Mouse (Mus musculus): ENCODE results near the gene 2510009E07Rik. TPM values are rescaled to one million over a fixed set of nuclear protein-coding genes. Genes with fewer than 3 reads are reported as not detected.

The 2510009E07Rik gene
- polyA plus RNA-seq, 2 experiments from 2014 or later, result 3.4 to 3.8 TPM

DNA sequence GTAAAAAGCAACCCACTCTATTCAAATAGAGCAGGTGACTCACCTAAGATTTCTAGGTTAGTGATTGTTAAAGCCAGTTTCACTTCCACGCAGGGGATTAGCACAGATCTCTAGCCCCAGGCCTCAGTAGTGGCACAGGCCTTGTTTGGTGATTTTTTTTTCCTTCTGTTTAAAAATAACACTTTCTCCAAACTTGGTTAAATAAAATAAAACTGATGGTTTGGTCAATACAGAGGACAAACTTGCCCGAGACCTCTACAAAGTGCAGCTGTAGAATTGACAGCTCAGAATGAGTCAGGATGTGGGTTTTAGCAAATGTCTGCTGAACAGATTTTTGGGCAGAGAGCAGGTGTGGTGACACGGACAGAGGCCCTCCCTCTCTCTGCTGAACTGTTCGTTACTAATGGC is 62.6 kb downstream of the 2510009E07Rik start:
- peak; percentile 89 for ATAC-seq

DNA sequence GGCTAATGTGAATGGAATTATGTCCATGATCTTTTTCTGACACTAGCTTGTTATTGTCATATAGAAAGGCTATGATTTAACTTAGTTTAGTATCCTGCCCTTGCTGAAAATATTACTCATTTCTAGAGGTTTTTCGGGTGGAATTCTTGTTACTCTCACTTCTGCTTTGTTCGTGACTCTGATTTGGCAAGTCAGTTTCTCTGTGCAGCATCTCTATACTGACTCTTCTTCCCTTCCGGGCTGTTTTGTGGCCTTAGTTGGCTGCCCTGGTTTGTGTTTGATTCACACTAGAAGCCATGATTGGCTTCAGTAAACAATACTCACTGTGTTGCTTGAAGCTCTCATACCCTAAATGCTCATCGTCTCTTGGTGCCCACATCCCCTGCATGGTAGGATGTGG is 63.9 kb downstream of the 2510009E07Rik start:
- no peak for ATAC-seq

DNA sequence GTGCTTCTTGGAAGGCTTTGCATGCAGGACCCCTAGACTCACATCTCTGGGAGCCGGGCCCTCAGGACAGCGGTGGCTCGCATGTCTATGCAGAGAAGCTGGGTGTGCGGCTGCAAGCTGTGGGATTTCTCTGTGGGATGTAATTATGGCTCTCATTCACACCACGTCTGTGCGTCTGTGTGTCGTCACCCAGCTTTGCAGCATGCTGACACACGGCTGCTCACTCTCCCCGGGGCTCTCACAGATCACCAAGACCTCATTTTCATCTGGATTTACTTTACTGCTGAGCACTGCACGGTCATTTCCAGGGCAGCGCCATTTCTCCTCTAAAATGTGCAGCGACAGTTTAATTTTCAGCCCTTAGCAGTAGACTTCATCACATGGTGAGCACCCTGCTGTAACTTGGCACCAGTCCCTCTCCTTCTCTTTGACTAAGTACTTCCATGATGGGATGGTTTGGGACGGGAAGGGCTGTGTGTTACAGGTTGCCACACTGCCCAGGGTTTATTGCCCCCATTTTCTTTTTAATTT is 66.3 kb downstream of the 2510009E07Rik start:
- no peak for ATAC-seq

DNA sequence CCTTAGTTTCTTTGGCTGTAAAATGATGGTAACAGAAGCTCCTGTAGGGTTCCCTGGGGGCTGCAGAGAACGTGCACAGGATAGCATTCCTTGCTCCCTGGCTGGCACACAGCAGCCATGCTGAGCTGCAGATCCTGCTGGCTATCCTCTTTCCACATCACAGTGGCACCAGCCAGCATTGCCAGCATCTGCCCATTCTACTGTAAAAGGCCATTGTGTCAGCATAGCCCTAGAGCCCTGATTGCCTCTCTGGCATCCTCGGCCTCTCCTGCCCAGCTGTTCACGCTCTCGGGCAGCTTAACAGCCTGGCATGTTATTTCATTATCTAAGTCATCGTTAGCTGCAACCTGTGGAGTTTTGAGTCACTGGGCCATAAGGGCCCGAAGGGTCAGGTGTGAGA is 67.2 kb downstream of the 2510009E07Rik start:
- ATAC-seq, result no peak

DNA sequence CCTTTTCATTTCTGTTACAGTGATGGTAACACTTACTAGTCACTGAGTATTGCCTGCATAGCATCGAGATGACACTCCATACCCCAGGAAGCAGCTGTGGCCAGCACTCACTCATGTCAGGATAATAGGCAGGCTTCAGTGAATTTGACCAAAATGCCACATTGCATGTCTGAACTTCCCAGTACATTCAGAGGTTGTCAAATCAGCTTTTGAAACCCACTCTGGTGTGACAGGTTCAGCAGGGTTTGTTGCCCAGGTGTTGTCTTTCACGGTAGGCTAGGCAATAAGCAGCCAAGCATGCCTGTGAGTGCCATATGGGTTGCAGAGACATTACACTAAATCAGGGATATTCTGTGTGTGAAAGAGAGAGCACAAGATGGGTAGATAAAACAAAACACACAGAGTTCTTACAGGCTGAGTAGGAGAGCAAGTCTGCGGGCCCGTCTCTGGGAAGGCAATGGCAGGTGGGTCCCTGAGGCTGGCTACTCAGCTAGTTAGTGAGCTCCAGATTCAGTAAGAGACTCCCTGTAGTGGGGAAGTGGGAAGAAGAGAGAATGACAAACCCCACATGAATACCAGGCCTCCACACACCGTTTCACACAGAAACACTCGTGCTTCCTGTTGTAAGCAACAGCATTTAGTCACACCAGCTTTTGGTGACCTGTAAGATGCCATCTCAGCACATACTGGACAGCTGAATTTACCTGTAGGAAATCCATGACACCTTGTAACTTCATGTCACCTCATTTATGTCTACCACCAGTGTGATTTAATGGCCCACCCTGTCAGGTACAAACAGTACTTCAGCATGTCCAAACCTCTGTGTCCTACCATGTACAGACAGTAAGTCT is 68.5 kb downstream of the 2510009E07Rik start:
- ATAC-seq, result no peak

DNA sequence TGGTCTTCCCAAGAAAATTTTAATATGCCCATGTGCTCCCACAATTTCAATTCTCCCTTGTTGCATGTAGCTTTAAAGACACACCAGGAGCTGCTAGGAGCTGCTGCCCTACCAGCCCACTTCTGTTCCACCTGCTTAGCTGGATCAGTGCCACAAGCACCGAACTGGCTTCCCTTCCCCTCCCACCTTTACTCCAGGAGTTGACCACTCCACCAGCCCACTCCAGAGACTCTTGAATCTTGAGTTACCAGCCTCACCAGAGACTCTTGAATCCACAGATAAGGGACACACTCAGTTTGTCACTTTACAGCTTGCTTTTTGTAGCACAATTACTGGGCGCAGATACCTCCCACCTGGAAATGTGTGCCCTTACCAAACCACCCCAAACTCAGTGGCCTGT is 73.8 kb downstream of the 2510009E07Rik start:
- no peak for ATAC-seq

DNA sequence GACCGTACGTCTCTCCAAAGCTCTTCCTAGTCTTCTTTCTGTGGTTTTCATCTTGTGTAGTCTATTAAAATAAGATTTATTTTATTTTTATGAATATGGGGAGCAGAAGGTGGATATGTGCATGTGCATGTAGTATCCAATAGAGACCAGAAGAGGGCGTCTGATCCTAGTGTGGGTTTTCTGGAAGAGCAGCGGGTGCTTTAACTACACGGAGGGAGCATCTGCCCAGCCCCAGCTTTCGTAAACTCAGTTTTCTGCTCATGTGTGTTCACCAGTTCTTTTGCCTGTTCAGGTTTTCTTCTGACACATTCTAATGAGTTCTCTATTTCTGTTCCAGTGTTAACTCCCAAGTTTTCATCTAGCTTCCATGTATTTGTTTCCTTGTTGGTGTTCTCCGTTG is 78.7 kb downstream of the 2510009E07Rik start:
- ATAC-seq, result no peak

DNA sequence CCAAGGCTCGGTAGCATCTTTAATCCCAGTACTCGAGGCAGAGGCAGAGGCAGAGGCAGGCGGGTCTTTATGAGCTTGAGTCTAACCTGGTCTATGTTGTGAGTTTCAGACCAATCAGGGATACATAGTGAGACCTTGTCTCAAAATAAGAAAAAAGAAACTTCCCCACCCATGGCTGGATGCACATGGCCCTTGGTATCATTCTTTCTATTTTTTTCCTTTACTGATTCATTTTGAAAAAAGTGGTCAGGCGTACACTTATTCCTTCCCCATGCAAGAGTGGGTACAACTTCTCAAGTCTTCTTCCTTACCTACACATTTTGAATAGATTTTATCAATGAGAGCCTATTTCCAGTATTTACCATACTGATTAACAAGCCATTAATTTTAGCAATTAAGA is 84.0 kb downstream of the 2510009E07Rik start:
- ATAC-seq, result no peak

DNA sequence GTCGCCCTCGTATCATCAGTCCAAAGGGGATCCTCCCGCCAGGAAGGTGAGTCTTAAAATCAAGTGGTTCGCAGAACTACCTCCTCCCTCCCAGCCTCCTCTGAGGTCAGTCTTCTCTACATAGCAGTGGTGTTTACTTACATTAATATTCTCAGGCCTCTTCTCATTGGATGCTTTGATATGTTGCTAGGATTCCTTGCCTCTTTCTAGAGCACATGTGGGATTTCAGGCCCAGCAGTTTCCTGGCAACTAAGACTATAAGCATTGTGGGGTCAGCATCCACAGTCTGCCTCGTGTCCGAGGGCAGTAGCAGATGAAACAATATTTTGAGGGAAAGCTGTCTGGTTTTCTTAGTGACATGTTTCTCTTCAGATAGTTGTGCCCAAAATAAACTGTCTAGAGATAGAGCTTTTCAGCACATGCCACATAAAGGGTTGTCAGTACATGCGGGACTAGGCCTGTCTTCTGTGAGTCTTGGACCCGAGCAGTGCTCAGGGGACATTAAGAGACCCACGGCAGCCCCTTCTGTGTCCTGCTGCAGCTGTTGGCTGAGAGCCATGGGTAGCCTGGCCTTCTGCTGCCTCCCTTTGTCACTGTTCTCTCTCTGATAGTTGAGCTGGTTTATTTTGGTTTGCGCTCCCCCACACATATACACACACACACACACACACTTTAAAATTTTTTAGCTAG is 86.1 kb downstream of the 2510009E07Rik start:
- ATAC-seq, result no peak

DNA sequence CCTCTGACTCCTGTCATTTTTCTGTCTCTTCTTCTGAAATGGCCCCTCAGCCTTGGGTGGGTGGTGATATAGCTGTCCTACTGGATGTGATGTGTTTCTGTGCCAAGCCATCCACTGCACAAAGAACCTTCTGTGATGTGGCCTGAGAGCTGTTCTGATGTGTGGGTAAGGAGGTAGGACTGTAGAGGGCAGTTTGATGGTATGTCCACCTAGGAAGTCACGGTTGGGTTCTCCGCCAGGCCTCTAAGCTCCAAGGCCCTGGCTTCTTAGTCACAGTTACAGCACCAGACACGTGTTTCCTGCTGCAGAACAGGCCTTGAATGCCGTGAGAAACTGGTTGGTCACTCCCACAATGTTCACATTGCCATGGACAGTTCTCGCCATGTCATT is 86.8 kb downstream of the 2510009E07Rik start:
- no peak for ATAC-seq

DNA sequence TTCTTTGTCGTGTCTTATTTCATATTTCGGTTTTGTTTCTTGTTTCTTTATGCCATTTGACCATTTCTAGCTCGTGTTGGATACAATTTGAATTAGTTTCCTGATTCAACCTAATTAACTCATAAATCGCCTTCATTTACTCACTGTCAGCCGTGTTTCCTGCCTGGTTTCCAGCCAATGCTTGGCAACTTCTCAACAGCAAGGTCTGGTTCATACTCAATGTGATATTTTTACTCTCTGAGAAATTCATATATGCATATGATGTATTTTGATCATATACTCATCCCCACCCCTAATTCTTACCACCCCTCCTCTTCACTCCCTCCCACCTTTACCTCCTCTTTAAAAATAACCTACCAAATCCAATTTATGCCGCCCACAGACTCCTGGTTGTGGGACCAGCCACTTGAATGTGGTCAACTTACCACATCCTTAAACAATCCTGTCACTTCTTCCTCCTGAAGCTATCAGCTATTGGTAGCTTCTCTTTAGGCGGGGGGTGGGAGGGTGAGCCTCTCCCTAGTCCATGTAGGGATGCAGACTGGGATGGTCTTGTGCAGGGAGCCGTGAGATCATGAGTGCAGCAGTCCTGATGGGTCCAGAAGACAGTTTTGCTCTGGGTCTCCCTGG is 87.3 kb downstream of the 2510009E07Rik start:
- no peak for ATAC-seq

DNA sequence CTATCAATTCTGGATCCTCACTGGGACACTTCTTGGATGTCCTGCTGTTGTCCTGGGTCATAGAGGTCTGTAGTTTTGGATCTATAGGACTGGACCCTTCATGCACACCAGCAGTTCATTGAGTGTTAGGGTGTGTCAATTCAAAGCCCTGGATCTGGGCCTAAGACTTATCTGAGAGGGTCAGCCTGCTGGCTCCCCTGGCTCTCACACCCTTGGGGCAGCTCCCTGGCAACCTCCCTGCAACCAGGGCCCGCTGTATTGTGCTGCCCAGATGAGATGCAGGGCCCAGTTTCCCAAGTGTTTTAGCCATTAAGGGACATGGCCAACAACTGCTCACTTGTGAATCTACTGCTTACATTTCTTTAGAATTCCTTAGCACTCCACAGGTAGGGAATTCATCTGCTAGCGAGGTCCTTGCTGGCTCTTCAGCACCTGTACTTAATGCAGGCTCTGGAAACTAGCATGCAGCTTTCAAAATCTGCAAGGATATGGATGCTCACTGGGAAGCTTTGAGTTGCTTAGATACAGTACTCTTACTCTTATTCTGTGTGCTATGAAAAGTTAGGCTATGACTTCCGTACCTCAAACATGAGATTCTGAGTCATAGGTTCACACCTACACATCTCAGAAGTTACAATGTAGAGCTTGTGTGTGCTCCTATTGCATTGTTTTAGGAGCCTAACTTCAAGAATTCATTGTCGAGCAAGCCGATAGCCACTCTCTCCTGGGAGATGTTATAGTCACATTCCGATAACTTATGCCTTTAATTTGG is 88.0 kb downstream of the 2510009E07Rik start:
- no peak for ATAC-seq

DNA sequence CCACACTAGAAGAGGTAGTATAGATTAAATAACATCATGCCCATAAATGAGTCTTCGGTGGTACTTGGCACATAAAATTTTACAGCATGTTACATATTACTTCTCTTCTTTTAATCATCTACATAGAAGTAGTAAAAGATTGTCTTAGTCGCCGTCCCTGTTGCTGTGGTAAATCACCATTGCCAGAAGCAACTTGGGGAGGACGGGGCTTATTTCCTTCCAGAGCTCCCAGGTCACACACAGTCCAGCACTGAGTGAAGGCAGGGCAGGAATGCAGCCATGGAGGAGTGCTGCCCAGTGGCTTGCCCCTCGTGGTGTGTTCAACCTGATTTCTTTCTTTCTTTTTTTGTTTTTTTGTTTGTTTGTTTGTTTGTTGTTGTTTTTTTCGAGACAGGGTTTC is 90.1 kb downstream of the 2510009E07Rik start:
- no peak for ATAC-seq

Other genes starting within 250 kb of the 2510009E07Rik start
- gene Ehhadh, start 93.1 kb upstream of the 2510009E07Rik start, polyA plus RNA-seq (2017; shearing (Covaris generic)), result 1 to 10 TPM; 7.5 to 8.7 TPM
- under 1 TPM; 0.44 to 0.51 TPM for gene Map3k13, start 99.7 kb upstream of the 2510009E07Rik start, polyA plus RNA-seq (2017; shearing (Covaris generic))

Data from CD4-positive, CD25-positive, alpha-beta regulatory T cell, adult 4 months (primary cell).